Mouse (Mus musculus) midbrain, embryonic 15.5 days (tissue): ENCODE results near the gene Cntn6. TPM values are rescaled to one million over a fixed set of nuclear protein-coding genes. Genes with fewer than 3 reads are reported as not detected.

Experiments used
- ATAC-seq: fragments of 200-750 bp; cut with Nextera tagmentation; replicated peaks from 2 replicates; pipeline ENCODE4 v1.8.0; 2017; ENCODE audit warnings: moderate TSS enrichment
- H3K27ac ChIP-seq: fragments of 300-500 bp; sonication (generic); 2 replicates; pipeline ENCODE4 v1.5.1; 2015; ENCODE audit warnings: mild to moderate bottlenecking, inconsistent platforms
- H3K27me3 ChIP-seq: fragments of 300-500 bp; sonication (generic); replicated peaks from 2 replicates; pipeline ENCODE4 v1.6.1; 2015; ENCODE audit warnings: inconsistent platforms
- H3K36me3 ChIP-seq: fragments of 300-500 bp; sonication (generic); replicated peaks from 2 replicates; pipeline ENCODE4 v1.6.1; 2015; ENCODE audit warnings: inconsistent platforms
- H3K4me1 ChIP-seq: fragments of 300-500 bp; sonication (generic); 2 replicates; pipeline ENCODE4 v1.6.1; 2015; ENCODE audit warnings: inconsistent platforms
- H3K4me2 ChIP-seq: fragments of 300-500 bp; sonication (generic); 2 replicates; pipeline ENCODE4 v1.6.1; 2015; ENCODE audit warnings: inconsistent platforms, mild to moderate bottlenecking, moderate library complexity
- H3K4me3 ChIP-seq: fragments of 300-500 bp; sonication (generic); 2 replicates; pipeline ENCODE4 v1.5.1; 2015; ENCODE audit warnings: mild to moderate bottlenecking, inconsistent platforms
- H3K9ac ChIP-seq: fragments of 300-500 bp; sonication (generic); 2 replicates; pipeline ENCODE4 v1.6.1; 2015; ENCODE audit warnings: mild to moderate bottlenecking, inconsistent platforms
- H3K9me3 ChIP-seq: fragments of 300-500 bp; sonication (generic); 2 replicates; pipeline ENCODE4 v1.6.1; 2016; ENCODE audit warnings: inconsistent platforms
- WGBS: fragments of 180-500 bp; shearing (Covaris S2); methylation state at CpG from one replicate; pipeline ENCODE4 v1.1.7; 2015; ENCODE audit warnings: mixed read lengths; 5-methylcytosine and 5-hydroxymethylcytosine counted together
- polyA plus RNA-seq: library from polyadenylated mRNA; unstranded; fragments of >200 nt; fragmentation: Nextera tagmentation; extraction: Ambion mirVana; gene quantifications from 2 replicates; pipeline ENCODE4 v1.2.1, GENCODE M21; 2015

The Cntn6 gene
- polyA plus RNA-seq: 10.3 and 12.3 TPM in 2 replicates

DNA sequence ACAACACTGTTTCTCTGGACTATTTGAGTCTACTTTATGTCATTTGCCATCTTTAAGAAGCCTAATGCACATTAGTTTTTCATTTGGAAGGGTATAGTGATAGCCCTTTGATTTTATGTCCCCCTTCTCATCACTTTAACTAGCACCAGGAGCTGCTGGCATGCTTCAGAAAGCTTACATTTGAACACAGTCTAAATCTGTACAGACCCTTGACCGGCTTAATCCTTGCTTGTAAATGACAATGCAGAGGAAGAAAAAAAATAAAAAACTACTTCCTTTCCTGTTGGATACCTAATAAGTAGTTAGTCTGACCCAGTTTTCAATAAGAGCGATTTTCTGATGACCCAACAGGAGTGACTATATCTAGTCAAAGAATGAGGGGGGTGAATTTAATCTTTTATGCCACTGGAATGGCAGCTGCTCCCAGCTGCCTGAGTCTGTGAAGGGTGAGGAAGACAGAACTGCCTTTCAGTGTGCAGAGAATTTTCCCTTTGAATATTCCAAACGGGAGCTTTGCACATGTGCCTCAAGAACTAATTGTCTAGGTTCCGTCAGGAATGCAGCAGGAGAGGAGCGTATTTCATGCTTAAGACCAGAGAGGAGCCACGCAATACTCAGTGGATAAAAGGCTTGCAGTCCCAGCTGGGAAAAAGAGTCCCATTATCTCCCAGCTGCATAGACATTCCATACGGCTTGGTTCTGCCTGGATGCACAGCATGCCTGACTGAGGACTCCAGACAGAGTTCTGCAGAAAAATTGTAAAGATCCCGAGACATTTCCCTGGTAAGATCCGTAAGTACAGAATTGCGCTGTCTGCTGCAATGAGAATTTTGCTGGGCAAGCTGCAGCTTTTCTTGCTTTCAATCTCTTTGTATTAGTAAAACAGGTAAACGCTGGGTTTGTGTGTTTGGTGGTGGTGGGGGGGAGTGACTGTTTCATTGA is at the start of gene Cntn6:
Gene Cntn6 (plus strand): TSS at position 301 of the 942 bp plus-strand sequence.
- H3K9me3 ChIP-seq: no peaks in the 10 kb centered on the region
- H3K4me1 ChIP-seq: 0 out of 2 replicates have a peak, but pooled peaks cover 7% of the 10 kb centered on the region
- no peaks in the 10 kb centered on the region for H3K36me3 ChIP-seq
- H3K27ac ChIP-seq: peak within 1 kb of the TSS; percentile 86
- peak; percentile 94 for ATAC-seq
- peak within 1 kb of the TSS; percentile 64 for H3K4me2 ChIP-seq
- H3K4me3 ChIP-seq: peak within 1 kb of the TSS; percentile 48
- 8% methylated on average over 11 of the region's 11 CpGs for WGBS
- peak within 1 kb of the TSS; percentile 56 for H3K9ac ChIP-seq
- H3K27me3 ChIP-seq: no peaks in the 10 kb centered on the region

DNA sequence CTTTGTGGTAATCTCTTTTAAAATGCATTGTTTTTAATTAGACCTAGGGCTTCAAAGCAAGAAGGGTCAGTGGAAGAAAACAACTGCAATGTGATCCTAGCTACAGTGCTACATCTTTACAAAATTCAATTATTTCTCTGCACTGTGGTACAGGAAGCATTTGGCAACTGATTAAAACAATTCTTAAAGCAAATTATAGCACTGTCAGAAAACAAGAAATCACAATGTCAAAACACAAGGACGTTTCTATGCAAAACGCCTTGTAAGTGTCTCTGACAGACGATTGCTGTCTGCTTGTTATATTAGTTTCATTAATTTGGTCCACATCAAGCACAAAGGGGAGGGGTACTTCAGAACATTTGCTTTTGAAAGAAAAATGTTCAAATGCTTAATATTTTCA is 48.9 kb upstream of the Cntn6 start:
- Histone ChIP-seq H3K4me2 (no peak overlapping the region), H3K4me1 (no peaks in the 10 kb centered on the region), H3K27me3 (no peaks in the 10 kb centered on the region), H3K27ac (no peak overlapping the region), H3K9me3 (no peaks in the 10 kb centered on the region), H3K4me3 (no peak overlapping the region), H3K36me3 (no peaks in the 10 kb centered on the region), H3K9ac (no peak overlapping the region)
- WGBS: 79% methylated on average over 3 of the region's 3 CpGs
- no peak for ATAC-seq

DNA sequence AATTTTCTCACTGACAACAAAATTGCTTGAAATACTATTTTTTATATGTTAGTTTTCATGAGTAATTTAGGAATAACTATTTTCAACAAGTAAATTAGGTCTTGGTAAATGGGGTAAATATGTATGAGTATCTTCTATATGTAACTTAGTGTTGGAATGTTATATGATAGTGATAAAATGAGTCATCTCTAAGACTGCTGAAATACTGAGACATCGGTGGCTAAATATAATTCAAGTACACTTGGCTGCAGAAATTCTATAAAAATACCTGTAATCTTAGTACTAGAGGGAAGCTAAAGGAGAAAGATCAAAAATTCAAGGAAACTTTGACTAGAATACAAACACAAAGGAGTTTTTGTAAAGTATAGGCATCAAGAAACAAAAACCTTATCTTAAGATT is 21.9 kb upstream of the Cntn6 start:
- no peak for ATAC-seq
- 97% methylated on average over 1 of the region's 1 CpGs for WGBS
- no peaks in the 10 kb centered on the region for H3K27me3 ChIP-seq
- no peak overlapping the region for H3K4me2 ChIP-seq
- H3K36me3 ChIP-seq: no peaks in the 10 kb centered on the region
- H3K4me3 ChIP-seq: no peak overlapping the region
- H3K9me3 ChIP-seq: no peaks in the 10 kb centered on the region
- no peak overlapping the region for H3K27ac ChIP-seq
- H3K4me1 ChIP-seq: no peaks in the 10 kb centered on the region
- H3K9ac ChIP-seq: no peak overlapping the region

DNA sequence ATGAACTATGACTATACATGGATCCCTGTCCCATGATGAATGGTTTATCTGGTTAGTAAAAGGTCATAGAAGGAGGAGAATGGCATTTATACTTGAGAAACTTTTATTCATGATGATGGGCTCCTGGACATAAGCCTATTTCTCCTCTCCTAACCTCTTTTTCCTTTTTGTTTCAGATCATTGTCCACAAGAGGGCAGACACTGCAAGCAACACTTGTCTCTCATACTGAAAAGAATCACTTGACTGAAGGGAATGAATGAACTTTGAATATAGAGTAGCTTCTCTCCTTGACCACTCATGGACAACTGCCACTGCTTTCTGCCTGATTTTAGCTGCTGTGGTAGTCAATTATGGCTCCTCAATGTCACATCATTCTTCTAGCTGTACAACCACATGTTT is 13.3 kb upstream of the Cntn6 start:
- Histone ChIP-seq H3K9me3 (no peaks in the 10 kb centered on the region), H3K4me2 (no peak overlapping the region), H3K27ac (no peak overlapping the region), H3K4me3 (no peak overlapping the region), H3K4me1 (no peaks in the 10 kb centered on the region), H3K27me3 (no peaks in the 10 kb centered on the region), H3K9ac (no peak overlapping the region), H3K36me3 (no peaks in the 10 kb centered on the region)
- no peak for ATAC-seq

DNA sequence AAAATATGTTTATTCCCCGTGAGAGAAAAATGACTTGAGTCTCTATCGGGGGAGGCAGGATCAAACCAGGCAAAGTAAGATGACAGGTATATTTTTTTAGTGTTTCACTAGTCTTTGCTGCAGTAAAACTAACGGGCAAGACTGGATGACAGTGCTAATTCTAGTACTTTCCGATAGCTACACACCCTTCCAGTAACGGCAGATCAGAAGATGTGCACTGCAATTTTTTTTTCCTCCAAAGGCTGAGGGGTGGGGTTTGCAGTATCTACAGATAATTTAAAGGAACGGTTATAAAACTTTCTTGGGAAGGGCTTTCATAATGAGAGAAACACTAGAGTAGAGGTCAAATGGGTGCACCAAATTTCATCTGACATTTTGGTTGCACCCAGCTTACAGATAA is 869 bp downstream of the Cntn6 start:
- Histone ChIP-seq H3K9me3 (no peaks in the 10 kb centered on the region), H3K4me2 (peak overlapping the region; percentile 64), H3K4me1 (0 out of 2 replicates have a peak, but pooled peaks cover 7% of the 10 kb centered on the region), H3K27ac (peak overlapping the region; percentile 86), H3K4me3 (peak overlapping the region; percentile 48), H3K27me3 (no peaks in the 10 kb centered on the region), H3K36me3 (no peaks in the 10 kb centered on the region), H3K9ac (peak overlapping the region; percentile 56)
- peak; percentile 65 for ATAC-seq
- 17% methylated on average over 6 of the region's 6 CpGs for WGBS

DNA sequence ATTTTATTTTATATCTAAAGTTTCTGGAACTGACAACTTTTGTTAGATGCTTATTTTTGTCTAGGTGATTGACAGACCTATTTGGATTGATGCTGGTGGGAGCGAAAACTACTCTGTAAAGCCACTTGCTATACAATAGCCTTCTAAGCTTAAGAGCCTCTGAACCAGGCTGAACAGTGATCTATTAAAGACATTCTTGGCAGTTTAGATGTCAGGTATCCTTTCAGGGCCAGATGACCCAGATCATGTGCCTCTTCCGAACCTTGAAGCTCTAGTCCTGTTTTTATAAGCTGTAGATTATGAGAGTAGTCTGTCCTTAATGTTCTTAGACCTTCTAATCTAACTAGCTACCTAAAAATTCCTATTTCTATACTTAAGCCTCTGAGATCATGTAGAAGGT is 3.2 kb downstream of the Cntn6 start:
- Histone ChIP-seq H3K4me1 (0 out of 2 replicates have a peak, but pooled peaks cover 7% of the 10 kb centered on the region), H3K27ac (no peak overlapping the region), H3K36me3 (no peaks in the 10 kb centered on the region), H3K27me3 (no peaks in the 10 kb centered on the region), H3K9ac (no peak overlapping the region), H3K4me3 (no peak overlapping the region), H3K4me2 (0 out of 2 replicates have a peak overlapping the region, but pooled peaks have one; percentile 2), H3K9me3 (no peaks in the 10 kb centered on the region)
- 35% methylated on average over 2 of the region's 2 CpGs for WGBS
- no peak for ATAC-seq

DNA sequence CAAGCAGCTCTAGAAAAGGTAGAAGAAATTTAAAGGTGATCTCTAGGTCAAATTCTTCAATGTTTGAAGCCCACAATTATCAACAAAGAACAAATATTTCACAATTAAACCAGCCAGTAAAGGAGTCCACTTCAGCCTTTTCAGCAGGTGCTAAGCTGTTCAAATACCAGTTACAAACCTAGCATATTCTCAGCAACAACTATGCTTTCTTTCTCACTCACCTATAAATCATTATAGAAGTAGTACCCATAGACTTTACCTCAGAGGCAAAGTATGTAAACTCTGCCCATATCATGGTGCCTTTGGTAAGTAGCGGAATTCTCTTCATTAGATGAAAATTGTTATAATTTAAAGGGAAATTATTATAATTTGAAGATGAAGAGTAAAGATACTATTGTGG is 71.4 kb downstream of the Cntn6 start:
- Histone ChIP-seq H3K4me3 (no peak overlapping the region), H3K4me2 (no peak overlapping the region), H3K27me3 (no peaks in the 10 kb centered on the region), H3K4me1 (no peaks in the 10 kb centered on the region), H3K36me3 (no peaks in the 10 kb centered on the region), H3K9ac (no peak overlapping the region), H3K9me3 (no peaks in the 10 kb centered on the region), H3K27ac (no peak overlapping the region)
- 95% methylated on average over 1 of the region's 1 CpGs for WGBS
- ATAC-seq: no peak

DNA sequence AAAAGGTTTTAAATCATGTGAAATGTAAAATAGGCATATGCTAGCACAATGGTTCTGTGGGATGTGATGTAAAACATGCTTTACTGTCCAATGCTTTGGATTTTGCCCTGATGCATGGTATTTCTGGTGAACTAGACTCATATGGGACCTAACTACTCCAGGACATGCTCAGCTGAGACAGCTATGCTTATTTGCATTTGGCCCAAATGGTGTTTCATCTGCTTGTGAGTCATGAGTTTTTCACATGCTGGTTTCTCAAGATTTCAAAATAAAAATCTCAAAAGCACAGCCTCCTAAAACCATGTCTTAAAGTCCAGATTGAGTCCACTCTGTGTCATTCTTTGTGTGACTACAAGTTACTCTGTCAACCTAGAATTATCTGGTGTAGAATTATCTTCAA is 77.0 kb downstream of the Cntn6 start:
- no peak overlapping the region for H3K4me2 ChIP-seq
- no peaks in the 10 kb centered on the region for H3K27me3 ChIP-seq
- H3K9ac ChIP-seq: no peak overlapping the region
- no peak for ATAC-seq
- H3K36me3 ChIP-seq: no peaks in the 10 kb centered on the region
- H3K27ac ChIP-seq: no peak overlapping the region
- H3K9me3 ChIP-seq: no peaks in the 10 kb centered on the region
- H3K4me1 ChIP-seq: no peaks in the 10 kb centered on the region
- no peak overlapping the region for H3K4me3 ChIP-seq

DNA sequence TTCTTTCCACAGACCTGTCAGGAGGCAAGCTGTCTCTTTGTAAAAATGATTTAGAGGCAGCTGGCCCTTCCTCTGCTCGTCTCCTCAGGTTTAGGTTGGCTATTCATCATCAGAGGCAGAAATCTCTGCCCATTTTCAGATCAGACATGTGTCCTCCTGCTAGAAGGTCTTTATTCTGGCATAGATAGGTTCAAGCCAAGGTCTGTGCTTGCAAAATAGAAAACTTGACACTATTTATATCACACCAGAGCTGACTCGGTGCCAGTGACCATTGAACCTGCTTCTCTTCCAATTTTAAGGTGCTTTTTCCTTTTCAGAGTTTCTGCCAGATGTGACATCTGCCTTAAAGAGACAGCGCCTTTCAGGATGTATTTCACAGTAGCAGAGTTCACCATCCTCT is 95.4 kb downstream of the Cntn6 start:
- ATAC-seq: no peak
- Histone ChIP-seq H3K4me1 (no peaks in the 10 kb centered on the region), H3K9ac (no peak overlapping the region), H3K4me3 (no peak overlapping the region), H3K27me3 (no peaks in the 10 kb centered on the region), H3K36me3 (no peaks in the 10 kb centered on the region), H3K27ac (no peak overlapping the region), H3K9me3 (no peaks in the 10 kb centered on the region), H3K4me2 (no peak overlapping the region)
- 69% methylated on average over 3 of the region's 3 CpGs for WGBS

DNA sequence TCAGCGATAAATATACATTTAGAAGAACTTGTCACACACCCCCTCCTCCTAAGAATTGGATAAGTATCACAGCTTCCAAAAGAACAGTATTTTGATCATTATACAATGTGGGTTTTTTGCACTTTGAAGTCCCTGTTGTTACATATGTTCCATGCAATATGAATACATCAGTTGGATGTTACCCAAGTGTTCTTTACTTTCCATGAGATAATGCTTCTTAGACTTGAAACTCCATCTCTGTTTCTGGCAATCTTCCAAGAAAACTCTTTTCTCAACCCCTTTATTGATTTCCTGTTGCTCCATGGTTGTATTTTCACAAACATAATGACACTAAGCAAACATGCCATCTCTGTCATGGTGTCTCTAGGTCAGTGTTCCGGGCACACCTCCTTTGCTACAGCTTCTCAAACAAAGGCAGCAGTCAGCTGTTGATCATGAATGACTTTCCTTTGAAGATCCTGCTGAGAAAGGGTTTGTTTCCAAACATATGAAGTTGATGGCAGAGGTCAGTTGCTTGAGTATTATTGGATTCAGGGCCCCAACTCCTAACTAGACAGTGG is 108.3 kb downstream of the Cntn6 start:
- Histone ChIP-seq H3K36me3 (no peaks in the 10 kb centered on the region), H3K4me1 (no peaks in the 10 kb centered on the region), H3K9me3 (no peaks in the 10 kb centered on the region), H3K27me3 (no peaks in the 10 kb centered on the region), H3K9ac (no peak overlapping the region), H3K4me3 (no peak overlapping the region), H3K4me2 (no peak overlapping the region), H3K27ac (no peak overlapping the region)
- WGBS: 71% methylated on average over 2 of the region's 2 CpGs
- ATAC-seq: no peak

DNA sequence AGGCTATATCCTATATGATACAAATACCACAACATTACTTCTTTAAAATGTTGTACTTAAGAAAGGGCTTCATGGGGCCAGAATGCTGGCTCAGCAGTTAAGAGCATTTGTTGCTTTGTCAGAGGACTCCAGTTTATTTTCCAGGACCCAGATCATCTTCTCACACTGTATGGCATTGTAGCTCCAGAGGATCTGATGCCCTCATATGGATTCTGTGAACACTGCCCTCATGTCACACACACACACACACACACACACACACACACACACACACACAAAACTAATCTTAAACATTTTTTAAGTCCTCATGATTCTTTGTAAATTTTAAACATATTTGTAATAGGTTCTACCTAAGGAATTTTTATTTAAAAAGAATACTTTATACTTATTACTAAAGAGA is 110.3 kb downstream of the Cntn6 start:
- Histone ChIP-seq H3K9me3 (no peaks in the 10 kb centered on the region), H3K9ac (no peak overlapping the region), H3K36me3 (no peaks in the 10 kb centered on the region), H3K27me3 (no peaks in the 10 kb centered on the region), H3K4me3 (no peak overlapping the region), H3K27ac (no peak overlapping the region), H3K4me2 (no peak overlapping the region), H3K4me1 (no peaks in the 10 kb centered on the region)
- ATAC-seq: no peak

DNA sequence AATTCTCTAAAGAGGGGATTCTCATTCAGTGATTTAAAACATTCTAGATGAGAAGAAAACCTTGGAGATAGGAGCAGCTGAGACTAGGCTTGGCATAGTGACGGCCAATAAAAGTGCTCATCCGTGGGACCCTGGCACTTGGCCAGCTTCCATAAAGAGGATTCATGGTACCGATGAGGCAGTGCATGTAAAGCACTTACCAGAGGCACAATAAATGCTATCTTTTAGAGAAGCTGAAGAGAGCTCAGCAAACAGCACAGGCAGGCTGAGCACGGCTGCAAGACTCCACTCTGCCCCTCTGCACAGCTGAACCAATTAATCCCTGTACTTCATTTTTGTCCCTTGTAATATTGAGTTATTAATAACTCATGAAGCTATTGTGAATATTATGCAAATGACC is 110.8 kb downstream of the Cntn6 start:
- H3K27me3 ChIP-seq: no peaks in the 10 kb centered on the region

DNA sequence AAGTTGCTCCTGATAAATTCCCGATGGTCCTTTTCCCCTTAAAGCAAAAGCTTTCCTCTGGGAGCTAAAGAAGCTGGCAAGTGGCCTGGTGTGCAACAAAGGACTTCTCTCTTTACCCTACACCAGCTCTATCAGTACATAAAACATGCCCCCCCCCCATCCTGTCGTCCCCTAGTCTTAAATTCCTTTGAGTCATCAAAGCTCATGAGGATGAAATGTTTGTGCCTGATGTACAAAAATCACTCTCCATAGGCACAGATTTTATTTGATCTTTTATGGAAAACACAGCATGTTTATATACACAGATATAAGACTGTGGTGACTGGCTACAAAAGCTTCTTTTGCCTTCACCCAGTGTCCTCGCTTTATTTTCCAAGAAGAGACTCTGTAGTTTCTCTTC is 112.6 kb downstream of the Cntn6 start:
- Histone ChIP-seq H3K36me3 (no peaks in the 10 kb centered on the region), H3K27ac (no peak overlapping the region), H3K4me3 (no peak overlapping the region), H3K27me3 (no peaks in the 10 kb centered on the region), H3K9ac (no peak overlapping the region), H3K4me1 (no peaks in the 10 kb centered on the region), H3K9me3 (no peaks in the 10 kb centered on the region), H3K4me2 (no peak overlapping the region)
- ATAC-seq: 0 out of 2 replicates have a peak, but pooled peaks have one; percentile 17
- WGBS: 35% methylated on average over 3 of the region's 3 CpGs

More for the DNA sequence above, 110.8 kb downstream of the Cntn6 start:
- no peak overlapping the region for H3K9ac ChIP-seq
- peak; percentile 72 for ATAC-seq
- H3K36me3 ChIP-seq: no peaks in the 10 kb centered on the region
- 33% methylated on average over 4 of the region's 4 CpGs for WGBS
- no peaks in the 10 kb centered on the region for H3K9me3 ChIP-seq
- H3K4me1 ChIP-seq: no peaks in the 10 kb centered on the region
- no peak overlapping the region for H3K4me2 ChIP-seq
- H3K4me3 ChIP-seq: no peak overlapping the region
- no peak overlapping the region for H3K27ac ChIP-seq
